Mouse (Mus musculus): ENCODE measurements around the gene Egln1.

Gene Egln1

GRCm38 (mm10) chr8:124949209-124950068, at the start of gene Egln1:
Gene Egln1 (minus strand): TSS chr8:124949324.
- DNase-seq (ENCODE audit: low spot score), result no peak

- DNase-seq (ENCODE audit: low spot score), result no peak
Observed at GRCm38 (mm10) chr8:124995776-124996175, 46.7 kb upstream of the Egln1 start.

DNA sequence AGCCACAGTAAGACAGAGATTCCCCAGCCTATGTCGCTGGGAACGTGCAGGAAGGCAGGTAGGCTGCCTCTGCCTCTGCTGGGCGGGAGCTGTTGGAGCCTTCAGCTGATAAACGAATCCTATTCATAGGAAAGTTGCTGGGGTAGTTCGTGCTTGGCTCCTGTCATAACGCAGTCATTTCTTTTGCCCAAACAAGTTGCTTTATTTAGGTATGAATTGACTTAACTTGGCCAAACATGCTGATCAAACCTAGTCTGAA, 42.5 kb upstream of the Egln1 start:
- DNase-seq (ENCODE audit: low spot score), result no peak

DNA sequence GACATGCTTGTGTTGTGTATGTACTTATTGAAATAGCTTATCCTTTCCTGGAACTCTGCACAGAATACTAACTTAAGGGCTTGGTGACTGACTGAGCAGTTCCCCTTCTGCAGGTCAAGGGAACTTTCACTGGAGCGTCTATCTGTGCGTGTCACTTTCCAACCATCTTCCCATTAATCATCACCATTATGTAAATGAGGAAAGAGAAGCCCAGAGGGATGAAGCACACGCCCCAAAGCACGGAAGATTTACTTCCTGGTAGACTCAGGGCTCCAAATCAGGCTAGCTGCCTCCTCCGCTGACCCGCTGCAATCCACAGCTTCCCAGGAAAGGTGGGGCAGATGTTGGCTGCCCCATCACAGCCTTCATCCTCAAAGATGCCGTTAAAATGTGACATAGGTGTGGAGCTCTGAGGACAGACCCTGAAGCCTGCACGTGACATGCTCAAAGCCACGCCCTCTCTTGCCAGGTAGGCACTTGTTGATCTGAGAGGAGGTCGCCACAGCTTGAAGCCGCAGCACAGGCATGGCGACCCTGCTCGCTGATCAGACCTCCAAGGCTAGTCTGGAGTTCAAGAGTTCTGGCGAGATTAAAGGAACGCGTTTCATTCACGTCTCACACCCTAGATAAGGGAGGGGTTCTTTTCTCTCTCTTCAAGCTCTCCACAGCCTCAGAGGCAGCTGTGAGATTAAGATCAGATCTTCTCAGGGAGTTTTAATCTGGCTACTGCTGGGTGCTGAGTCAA, 42.0 kb upstream of the Egln1 start:
- no peak for DNase-seq (ENCODE audit: low spot score)

DNA sequence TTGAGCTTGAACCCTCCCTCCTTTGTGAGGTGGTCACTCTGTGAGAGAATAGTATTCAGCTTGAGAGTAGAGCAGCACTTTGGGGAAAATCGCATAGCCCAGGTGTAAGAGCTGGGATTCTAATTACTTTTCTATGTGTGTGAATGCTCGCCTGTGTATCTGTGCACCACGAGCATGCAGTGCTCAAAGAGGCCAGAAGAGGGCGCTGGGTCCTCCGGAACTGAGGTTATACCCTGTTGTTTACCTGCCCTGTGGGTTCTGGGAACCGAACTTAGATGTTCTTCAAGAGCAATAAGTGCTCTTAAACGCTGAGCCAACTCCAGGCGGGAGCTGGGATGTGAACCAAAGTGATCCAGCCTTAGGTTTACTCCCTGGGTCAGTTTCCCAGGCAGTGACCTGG, 31.7 kb upstream of the Egln1 start:
- no peak for DNase-seq (ENCODE audit: low spot score)

GRCm38 (mm10) chr8:124980036-124980435, 30.9 kb upstream of the Egln1 start:
- DNase-seq (ENCODE audit: low spot score), result no peak

DNA sequence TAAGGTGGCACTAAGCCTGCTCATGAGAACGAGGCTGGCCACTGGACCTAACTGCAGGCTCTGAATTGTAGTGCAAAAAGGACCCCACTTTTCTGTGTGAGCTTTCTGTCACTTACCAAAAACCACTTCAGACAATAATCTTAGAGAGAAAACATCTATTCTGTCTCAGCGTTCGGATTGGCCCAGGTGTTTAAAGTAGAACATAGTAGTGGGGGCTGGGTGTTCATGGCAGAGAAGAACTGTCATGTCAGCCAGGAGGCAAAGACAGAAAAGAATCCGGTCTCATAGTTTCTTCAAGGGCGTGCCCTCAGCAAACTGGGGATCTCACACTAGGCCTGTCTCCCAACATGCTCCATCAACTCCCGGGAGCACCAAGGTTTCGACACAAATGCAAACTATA, 28.9 kb upstream of the Egln1 start:
- DNase-seq (ENCODE audit: low spot score), result no peak

DNA sequence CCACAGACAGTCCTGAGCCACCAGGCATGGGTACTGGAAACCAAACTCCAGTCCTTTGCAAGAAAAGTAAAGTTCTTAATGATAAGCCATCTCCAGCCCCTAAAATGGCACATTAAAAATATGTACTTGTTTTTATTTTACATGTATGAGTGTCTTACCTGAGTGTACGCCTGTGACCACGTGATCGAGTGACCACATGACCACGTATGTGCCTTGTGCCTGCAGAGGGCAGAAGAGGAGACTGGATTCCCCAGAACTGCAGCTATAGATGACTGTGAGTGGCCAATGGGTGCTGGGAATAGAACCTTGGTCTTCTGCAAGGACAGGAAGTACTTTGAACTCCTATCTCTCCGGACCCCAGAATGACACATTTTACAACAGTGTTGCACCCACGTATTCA, 27.1 kb upstream of the Egln1 start:
- no peak for DNase-seq (ENCODE audit: low spot score)

- no peak for DNase-seq (ENCODE audit: low spot score)
Observed at GRCm38 (mm10) chr8:124974254-124974653, 25.1 kb upstream of the Egln1 start.

DNA sequence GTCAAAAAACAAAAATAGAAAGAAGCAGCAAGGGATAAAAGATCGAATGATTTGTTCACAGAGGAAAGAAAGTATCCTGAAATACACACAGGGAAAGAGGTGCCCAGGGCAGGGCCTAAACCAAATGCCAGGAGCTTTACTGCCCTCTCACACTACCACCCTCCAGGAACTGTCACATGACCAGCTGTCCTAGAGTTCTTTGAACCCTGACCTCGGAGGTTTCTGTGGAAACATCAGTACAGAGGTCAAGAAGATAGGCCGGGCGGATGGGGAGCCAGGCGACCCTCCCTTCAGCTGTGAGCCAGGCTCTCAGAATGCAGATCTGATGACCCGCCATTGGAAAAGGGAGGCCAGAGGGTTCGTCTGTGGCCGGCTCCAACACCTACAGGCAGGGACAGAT, 24.1 kb upstream of the Egln1 start:
- DNase-seq (ENCODE audit: low spot score), result no peak

DNA sequence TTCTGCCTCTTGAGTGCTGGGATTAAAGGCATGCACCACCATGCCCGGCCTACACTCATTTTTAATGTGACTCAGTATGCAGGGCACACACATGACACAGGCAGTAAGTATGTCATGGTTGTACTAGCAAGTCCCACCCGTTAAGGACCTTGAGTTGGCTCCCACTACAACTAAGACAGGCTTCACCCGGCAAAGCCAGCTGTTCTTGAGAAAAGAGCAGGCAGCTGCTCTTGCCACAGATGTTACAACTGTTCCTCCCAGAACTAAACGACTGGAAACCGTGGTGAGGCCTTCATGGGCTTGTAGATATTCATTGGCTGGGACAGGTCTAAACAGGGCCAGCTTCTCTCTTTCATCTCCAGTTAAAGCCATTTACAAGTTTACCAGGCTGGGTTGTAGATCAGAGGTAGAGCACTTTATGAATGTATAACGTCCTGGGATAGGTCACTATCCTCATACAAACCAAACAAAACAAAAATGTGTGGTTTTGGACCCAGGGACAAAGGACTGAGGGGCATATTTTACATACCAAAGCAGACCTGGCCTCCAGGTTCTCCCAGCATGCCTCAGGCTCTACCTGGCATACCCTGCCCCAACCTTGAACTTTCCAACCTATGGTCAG, 21.3 kb upstream of the Egln1 start:
- no peak for DNase-seq (ENCODE audit: low spot score)

DNA sequence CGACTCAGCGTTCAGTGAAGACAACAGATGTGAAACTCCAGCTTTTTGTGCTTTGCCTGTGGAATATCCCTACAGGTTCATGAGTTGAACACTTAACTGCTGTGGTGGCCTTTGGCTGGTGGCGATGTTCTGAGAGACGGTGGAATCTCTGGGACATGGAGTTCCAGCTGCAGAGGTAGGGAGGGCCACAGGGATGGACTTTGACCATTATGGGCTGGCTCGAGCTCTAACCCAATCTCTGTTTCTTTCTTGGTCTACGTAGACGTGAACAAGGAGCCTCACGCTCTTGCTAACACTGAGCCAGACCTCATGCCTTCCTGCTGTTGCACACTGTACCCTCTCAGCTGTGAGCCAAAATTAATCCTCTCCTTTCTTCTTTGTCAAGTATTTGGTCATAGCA, 15.8 kb upstream of the Egln1 start:
- DNase-seq (ENCODE audit: low spot score), result no peak

- DNase-seq (ENCODE audit: low spot score), result no peak
Observed at GRCm38 (mm10) chr8:124963246-124963645, 14.1 kb upstream of the Egln1 start.

DNA sequence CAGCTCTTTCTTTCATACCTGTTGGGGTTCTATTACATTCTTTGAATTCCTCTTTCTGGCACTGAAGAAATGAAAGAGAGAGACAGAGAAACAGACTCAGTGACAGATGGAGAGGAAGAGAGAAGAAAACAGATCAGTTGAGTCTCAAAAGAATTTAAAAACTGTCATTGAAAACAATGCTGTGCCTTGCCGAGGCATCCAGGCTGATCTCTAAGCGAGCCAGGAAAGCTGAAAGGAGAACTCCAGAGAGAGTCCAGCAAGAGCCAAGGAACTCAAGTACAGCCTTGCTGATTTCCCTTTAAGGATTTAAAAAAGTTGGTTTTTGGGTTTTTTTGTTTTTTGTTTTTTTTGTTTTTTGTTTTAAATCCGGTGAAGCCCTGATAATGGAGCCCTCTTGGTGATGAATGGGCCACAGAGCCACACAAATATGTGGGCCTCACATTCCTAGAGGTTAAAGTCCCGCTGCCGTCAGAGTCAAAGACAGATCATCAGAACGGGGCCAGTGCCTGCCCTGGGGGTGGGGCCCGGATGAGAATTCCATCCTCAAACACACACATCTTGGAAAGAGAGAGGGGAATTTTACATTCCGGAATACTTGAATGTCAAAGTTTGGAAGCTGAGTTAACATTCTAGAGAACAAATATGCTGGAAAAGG, 11.2 kb upstream of the Egln1 start:
- DNase-seq (ENCODE audit: low spot score), result no peak

DNA sequence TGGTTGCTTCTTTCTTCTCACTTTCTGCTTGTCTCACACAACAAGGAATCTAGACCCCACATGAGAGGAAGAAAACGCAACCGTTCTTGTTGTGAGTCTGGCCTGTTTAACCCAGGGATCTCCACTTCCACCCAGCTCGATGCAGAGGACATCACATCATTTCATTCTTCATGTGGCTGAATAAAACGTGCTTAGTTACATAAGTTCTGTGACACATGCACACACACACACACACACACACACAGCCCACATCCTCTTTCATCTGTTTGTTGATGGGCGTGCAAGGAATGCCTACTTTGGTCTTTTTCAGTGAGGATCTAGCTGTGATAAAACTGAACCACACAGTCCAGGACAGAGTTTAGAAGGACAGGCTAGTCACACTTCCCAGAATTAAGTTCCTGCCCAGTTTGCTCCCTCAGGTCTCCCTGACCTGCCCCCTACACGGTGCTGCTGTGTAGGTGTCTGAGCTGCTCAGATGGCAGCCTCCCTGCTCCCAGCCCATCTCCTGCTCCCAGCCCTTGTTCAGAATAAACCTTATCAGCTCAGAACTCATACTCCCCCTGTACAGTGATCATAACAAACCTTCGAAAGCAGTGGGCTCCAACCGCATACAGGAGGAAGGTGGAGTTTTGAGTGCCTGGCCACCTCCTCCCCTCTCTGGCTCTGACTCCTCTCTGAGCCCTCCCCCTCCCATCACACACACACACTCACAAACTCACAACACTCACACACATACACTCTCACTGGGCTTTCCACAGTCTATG, 10.5 kb upstream of the Egln1 start:
- DNase-seq (ENCODE audit: low spot score), result no peak

GRCm38 (mm10) chr8:124954572-124955082, 5.5 kb upstream of the Egln1 start:
- DNase-seq (ENCODE audit: low spot score), result no peak

GRCm38 (mm10) chr8:124953188-124953587, 4.1 kb upstream of the Egln1 start:
- no peak for DNase-seq (ENCODE audit: low spot score)

DNA sequence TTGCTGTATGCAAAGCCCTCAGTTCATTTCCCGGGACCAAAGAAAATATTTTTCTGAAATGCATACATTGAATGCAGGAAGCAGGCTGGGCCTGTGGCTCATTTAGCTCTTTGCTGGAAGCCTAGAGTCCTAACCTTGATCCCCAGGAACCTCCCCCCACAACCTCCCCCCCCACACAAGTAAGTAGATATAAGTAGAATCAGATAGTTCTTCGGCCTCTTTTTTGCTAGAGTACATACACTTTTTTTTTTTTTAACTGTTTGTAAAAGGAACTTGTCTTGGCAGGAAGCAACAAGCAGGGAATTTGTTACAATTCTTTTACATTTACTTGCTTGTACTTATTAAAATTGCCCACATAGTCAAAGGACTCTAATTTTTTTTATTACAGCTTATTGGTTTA, 1.7 kb upstream of the Egln1 start:
- DNase-seq (ENCODE audit: low spot score), result no peak

DNA sequence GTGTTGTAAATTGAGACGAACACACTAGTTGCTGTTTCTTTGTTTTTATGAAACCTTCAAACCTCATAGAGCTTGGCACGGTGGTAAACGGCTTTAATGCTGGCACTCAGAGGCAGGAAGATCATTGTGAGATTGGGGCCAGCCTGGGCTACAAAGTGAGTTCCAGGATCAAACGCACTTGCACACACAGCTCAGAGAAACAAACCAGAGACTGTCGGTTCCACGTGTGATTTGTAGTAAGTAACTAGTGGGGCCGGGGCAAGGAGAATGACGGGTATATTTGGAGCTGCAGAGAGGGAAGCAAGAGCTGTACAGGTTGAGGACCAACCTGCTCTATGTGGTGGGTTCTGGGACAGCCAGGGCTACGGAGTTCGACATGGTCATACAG, 939 bp upstream of the Egln1 start:
- no peak for DNase-seq (ENCODE audit: low spot score)

DNA sequence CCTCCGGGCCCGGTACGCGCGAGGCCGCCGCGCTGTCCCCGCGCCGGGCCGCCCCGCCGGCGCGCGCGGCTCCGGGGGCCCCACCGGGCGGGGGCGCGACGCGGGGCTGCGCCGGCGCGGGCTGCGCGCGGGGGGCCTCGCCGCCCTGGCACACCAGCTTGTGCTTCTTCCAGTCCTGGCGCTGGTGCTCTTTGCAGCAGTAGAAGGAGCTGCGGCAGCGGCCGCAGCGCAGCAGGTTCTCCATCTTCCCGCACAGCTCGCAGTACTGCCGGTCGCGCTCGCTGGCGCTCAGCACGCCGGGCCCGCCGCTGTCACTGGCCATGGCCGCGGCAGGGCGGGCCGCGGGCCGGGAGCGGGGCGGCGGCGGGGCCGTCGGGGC, 402 bp downstream of the Egln1 start:
- DNase-seq (ENCODE audit: low spot score), result no peak

GRCm38 (mm10) chr8:124947865-124948732, 1.0 kb downstream of the Egln1 start:
- DNase-seq (ENCODE audit: low spot score), result no peak

Data from layer of hippocampus, adult 9-10 months (tissue).